Mouse (Mus musculus) lung, postnatal 0 days (tissue): ENCODE measurements around the gene Lingo3.

Experiments
- CTCF ChIP-seq: IDR thresholded peaks from 2 replicates; pipeline ENCODE4 v1.5.1; 2016; ENCODE audit warnings: antibody characterized with exemption, mild to moderate bottlenecking
- EP300 ChIP-seq: IDR thresholded peaks from 2 replicates; pipeline ENCODE4 v1.6.1; 2016; ENCODE audit warnings: antibody characterized with exemption, mild to moderate bottlenecking, control low read depth

DNA sequence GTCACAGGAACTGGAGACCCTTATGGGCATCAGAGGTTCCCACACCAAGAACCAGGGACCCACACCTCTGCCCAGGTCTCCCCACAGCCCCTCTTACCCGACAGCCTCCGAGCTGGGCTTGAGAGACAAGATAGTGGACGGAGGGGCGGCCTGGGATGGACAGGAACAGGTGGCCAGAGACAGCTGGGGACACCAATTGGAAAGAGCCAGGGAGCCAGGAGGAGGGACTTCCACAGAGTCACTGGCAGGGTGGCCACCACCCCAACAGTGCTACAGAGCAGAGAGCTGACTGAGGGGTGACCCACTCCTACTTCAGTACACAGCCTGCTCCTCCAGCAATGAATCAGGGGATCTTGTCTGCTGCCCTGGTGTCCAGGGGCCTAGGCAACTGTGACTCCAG, 30.5 kb downstream of the Lingo3 start, which contains the start of gene Jsrp1:
- TF ChIP-seq EP300, result no peak
- TF ChIP-seq CTCF, result no peak
